Mouse (Mus musculus): ENCODE measurements around the gene Odf2. TPM values are rescaled to one million over a fixed set of nuclear protein-coding genes. Genes with fewer than 3 reads are reported as not detected.

Gene Odf2
- total RNA-seq, 4 experiments from 2014 or later, result 85.4 to 106 (median 97.1) TPM

DNA sequence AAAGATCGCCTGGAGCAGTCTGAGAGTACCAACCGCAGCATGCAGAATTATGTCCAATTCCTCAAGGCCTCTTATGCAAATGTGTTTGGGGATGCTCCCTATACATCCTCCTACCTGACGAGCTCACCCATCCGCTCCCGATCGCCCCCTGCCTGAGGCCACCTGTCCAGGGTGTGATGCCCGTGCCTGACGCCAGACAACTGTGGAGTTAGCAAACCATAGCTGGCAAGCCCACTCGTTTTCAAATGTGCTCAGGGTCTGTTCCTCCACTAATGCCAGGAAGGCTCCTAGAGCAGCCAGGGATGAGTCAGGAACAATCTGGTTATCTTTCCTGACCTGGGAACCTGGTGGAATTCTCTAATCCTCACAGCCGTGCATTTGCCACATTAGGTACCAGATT is 41.5 kb downstream of the Odf2 start:
- no peak for DNase-seq (ENCODE audit: low spot score in 2 of 2)

GRCm38 (mm10) chr2:29931194-29931593 is 42.2 kb downstream of the Odf2 start:
- DNase-seq (ENCODE audit: low spot score in 2 of 2), result no peak

- DNase-seq (ENCODE audit: low spot score in 2 of 2), result peak; percentile 92 to 95
Observed at GRCm38 (mm10) chr2:29934906-29935599, 46.0 kb downstream of the Odf2 start, which contains the start of gene Gle1. Gene Gle1, plus strand, starts transcription at chr2:29935426.

- DNase-seq (ENCODE audit: low spot score in 2 of 2), result no peak
Observed at GRCm38 (mm10) chr2:29940073-29940472, 51.1 kb downstream of the Odf2 start.

- no peak for DNase-seq (ENCODE audit: low spot score in 2 of 2)
Observed at GRCm38 (mm10) chr2:29940826-29941225, 51.8 kb downstream of the Odf2 start.

DNA sequence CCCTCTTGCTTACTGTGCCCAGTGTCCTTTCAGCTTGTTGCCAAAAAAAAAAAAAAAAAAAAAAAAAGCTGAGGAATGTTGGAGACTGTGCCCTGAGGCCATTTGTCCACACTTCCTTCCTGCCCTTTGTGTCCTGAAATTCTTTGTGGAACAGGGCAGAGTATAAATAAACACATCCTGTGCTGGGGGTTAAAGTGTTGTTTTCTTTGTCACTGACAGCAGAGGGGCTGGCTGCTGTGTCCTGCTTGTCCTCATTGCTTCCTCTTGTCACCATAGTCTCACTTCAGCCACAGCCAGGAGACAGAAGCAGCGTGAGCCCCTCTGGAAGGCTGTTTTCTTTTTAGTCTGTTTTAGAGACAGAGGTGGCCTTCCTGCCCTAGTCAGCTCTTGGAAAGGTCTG is 55.7 kb downstream of the Odf2 start:
- DNase-seq (ENCODE audit: low spot score in 2 of 2), result no peak

- DNase-seq (ENCODE audit: low spot score in 2 of 2), result no peak
Observed at GRCm38 (mm10) chr2:29948896-29949295, 59.9 kb downstream of the Odf2 start.

DNA sequence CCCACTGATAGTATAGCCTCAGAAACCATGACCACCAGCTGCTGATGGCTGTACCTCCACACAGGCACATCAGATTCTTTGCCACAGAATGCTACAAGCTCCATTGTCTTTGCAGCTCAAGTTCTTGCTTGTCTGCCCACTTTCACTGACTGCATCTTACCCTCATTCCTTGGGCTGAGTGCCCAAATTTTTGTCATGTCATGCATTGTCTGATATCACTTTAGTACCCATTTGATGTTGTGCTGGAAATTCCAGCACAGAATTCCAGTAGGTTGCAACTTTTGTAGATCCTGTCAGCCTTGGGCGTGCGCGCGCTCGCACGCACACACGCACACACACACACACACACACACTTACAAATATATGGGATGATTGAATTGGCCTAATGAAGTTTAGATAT is 72.2 kb downstream of the Odf2 start:
- no peak for DNase-seq (ENCODE audit: low spot score in 2 of 2)

DNA sequence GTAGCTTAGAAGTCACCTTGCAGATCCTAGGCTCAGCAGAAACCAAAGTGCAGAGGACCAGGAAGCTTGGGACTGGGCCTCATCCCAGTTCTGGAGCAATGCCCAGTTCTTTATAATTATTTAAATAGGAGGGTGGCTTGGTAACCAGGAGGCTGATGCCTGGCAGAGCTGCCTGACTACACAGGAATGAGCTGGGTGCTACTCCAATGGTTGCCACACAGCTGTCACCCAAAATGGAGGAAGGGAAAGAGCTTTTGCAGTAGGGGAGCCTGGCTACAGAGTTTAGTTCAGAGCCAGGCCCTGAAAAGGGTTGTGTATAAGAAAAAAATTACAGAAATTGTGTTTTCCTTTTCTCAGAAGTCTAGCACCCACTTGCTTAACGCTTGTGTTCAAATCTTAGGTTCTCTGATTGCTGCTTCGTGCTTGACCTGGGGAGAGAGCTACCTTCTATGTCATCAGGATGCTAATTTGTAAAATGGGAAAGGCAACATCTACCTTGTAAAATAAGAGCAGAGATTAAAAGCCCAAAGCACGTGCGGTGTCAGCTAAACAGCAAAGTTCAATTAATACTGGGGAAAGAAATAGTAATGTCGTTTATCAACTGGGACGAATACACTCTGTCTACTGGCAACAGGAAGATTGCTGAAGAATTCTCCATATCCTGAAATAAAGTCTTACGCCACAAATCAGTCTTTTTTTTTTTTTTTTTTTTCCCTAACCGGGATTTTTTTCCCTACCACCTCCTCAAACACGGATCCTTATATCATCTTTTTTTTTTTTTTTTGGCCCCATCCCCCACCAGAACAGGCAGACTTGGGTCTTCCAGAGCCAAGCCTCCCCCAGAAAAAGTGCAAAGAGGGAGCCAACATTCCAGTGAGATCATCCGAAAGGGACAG is 75.6 kb downstream of the Odf2 start:
- DNase-seq (ENCODE audit: low spot score in 2 of 2), result peak in 1 of 2 experiments; percentile 49

GRCm38 (mm10) chr2:29965250-29965843 is 76.3 kb downstream of the Odf2 start, which contains the start of gene Sptan1:
Gene Sptan1, plus strand, starts transcription at chr2:29965560.
- DNase-seq (ENCODE audit: low spot score in 2 of 2), result peak; percentile 92 to 94

- peak; percentile 27 to 34 for DNase-seq (ENCODE audit: low spot score in 2 of 2)
Observed at GRCm38 (mm10) chr2:29965906-29966305, 76.9 kb downstream of the Odf2 start.

DNA sequence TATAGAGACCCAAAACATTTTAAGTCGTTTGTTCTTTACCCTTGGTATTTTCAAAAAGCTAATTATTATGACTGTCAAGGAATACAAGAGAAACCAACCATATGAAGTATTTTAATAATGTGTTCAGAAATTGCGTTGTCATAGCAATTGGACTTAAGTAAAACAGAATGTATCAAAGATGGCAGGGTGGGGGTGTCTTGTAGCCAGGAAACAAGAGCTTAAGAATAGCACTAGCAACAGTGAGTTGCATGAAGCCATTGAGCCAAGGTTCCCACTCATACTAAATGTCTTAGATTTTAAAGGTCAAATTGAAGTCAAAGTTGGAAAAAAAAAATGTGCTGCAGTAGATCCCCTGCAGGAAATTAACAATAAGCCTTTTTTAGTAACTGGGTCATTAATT is 77.8 kb downstream of the Odf2 start:
- peak in 1 of 2 experiments; percentile 21 for DNase-seq (ENCODE audit: low spot score in 2 of 2)

DNA sequence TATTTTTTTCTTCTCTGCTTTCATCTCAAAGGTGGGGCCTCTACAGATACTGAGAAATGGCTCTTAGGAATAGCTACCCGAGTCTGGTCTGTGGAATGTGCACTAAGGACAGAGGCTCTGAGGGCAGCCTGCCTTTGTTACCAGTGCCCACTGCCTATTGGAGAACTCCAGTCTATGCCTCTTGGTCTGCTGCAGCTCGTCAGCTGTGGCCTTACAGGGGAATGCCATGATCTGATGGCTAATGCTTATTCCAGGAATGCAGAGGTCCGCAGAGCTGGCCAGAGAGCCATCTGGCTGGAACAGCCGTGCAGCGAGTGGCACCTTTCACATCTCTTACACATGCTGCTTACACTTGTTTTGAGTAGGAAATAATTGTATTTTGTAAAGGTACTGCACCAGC is 78.7 kb downstream of the Odf2 start:
- no peak for DNase-seq (ENCODE audit: low spot score in 2 of 2)

DNA sequence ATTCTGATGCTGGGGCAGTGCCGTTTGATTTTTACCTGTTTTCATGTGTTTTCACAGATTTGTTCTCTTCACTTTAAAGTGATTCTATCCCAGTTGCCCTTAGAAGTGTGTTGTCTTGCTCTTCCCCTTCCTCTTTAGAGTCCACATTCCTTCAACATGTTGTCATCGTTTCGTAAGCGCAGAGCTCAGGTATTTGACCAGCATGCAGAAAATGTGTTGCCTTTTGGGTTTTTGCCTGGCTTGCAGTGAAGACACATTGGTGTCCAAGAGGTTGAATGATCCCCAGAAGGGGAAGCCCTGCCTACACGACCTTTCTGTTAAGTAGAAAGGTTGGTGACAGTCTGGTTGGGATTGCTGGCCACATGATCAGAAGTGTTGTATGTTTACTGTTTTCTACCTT is 79.6 kb downstream of the Odf2 start:
- no peak for DNase-seq (ENCODE audit: low spot score in 2 of 2)

DNA sequence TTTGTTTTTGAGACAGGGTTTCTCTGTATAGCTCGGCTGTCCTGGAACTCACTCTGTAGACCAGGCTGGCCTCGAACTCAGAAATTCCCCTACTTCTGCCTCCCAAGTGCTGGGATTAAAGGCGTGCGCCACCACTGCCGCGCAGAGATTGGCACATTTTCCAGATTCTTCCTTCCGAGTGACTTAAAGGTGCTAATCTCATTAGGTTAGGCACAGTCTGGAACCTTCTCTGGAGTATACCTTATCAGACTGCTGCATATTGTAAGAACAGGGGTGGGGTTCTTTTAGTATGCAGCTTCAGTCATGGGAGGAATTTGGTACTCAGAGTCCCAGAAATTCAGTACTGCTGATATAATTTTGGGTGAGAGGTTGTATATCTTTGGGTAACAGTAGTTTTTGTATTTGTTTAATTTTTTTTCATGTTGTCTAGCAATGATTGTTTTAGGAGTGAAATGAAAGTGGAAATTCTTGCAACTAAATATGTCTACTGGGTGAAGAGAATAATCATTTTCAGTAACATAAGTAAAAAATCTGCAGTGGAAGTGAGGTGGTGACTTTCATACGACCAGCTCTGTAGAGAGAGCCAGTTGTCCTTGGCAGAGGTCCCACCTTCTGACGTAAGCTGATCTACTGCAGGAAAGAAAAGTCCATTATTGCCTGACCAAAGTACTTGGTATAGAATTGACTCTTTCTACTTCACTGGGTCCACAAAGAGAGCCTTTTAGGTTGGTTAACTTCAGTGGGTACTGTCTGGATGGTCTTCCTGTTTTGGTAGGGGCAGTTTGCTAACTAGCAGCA is 83.0 kb downstream of the Odf2 start:
- DNase-seq (ENCODE audit: low spot score in 2 of 2), result peak in 1 of 2 experiments; percentile 28

DNA sequence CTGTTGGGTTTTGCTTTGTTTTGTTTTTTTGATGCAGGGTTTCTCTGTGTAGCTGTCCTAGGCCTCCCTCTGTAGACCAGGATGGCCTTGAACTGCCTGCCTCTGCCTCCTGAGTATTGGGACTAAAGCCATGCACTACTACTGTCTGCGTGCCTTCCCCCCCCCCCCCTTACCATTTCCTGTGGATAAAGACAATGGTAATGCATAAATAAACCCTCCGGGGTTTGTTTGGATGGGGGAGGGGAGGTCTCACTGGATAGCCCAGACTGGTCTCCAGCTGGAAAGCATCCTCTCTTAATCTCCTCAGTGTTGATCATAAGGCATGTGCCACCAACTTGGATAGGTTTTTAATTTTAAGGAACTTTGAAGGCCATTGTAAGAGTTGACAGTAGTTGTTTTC is 84.5 kb downstream of the Odf2 start:
- DNase-seq (ENCODE audit: low spot score in 2 of 2), result no peak

- no peak for DNase-seq (ENCODE audit: low spot score in 2 of 2)
Observed at GRCm38 (mm10) chr2:29977307-29977706, 88.3 kb downstream of the Odf2 start.

- DNase-seq (ENCODE audit: low spot score in 2 of 2), result no peak
Observed at GRCm38 (mm10) chr2:29980661-29981060, 91.6 kb downstream of the Odf2 start.

Measured in left cerebral cortex, adult 8-10 months (tissue).